Mouse (Mus musculus) liver, embryonic 14.5 days (tissue): ENCODE measurements at regions not wholly inside any gene's neighbourhood (a gene's known extent, or its start where the extent isn't known, plus 50 kb on each side); places are given as distances from the start of the nearest gene placed in this dataset.

Experiments used
- ATAC-seq: fragments of 200-750 bp; cut with Nextera tagmentation; 2 replicates; pipeline ENCODE4 v1.8.0; 2017; ENCODE audit warnings: moderate number of reproducible peaks, mild to moderate bottlenecking, moderate library complexity; ENCODE audit not compliant: insufficient read depth
- DNase-seq, 3 experiments: peaks; one replicate each; pipeline ENCODE4 v3.0.0-alpha.2; 2012 to 2013; ENCODE audit warnings: low read depth in 3 of 3, low spot score in 3 of 3
- H3K27ac ChIP-seq: fragments of 300-500 bp; sonication (generic); 2 replicates; pipeline ENCODE4 v1.5.1; 2014; ENCODE audit warnings: moderate library complexity, mild to moderate bottlenecking, control low read depth, inconsistent platforms
- H3K27me3 ChIP-seq: fragments of 300-500 bp; sonication (generic); 2 replicates; pipeline ENCODE4 v1.6.1; 2014; ENCODE audit warnings: mild to moderate bottlenecking, low read length, moderate library complexity; ENCODE audit not compliant: control insufficient read depth, insufficient read depth
- H3K36me3 ChIP-seq: fragments of 300-500 bp; sonication (generic); replicated peaks from 2 replicates; pipeline ENCODE4 v1.6.1; 2014; ENCODE audit warnings: low read depth; ENCODE audit not compliant: control insufficient read depth, insufficient read depth
- H3K4me1 ChIP-seq, 2 experiments: fragments of 200-500 bp in 1 of 2; fragments of 300-500 bp in 1 of 2; sonication (generic) in 1 of 2; replicated peaks; 2 replicates each; pipeline ENCODE4 v1.6.1; 2012 to 2014; ENCODE audit warnings: antibody characterized with exemption in 1 of 2, inconsistent platforms in 1 of 2, low read length in 1 of 2; ENCODE audit not compliant: control insufficient read depth in 2 of 2, insufficient read depth in 2 of 2
- H3K4me2 ChIP-seq: fragments of 300-500 bp; sonication (generic); 2 replicates; pipeline ENCODE4 v1.6.1; 2014; ENCODE audit warnings: low read depth, mild to moderate bottlenecking, control low read depth, moderate library complexity
- H3K4me3 ChIP-seq, 2 experiments: fragments of 200-500 bp in 1 of 2; fragments of 300-500 bp in 1 of 2; sonication (generic) in 1 of 2; 2 replicates each; pipeline ENCODE4 v1.5.1; 2012 to 2014; ENCODE audit warnings: low read depth in 2 of 2, low read length in 2 of 2, mild to moderate bottlenecking in 2 of 2, control low read depth in 1 of 2, inconsistent platforms in 1 of 2, moderate library complexity in 1 of 2; ENCODE audit not compliant: insufficient read depth in 1 of 2
- H3K9ac ChIP-seq: fragments of 300-500 bp; sonication (generic); replicated peaks from 2 replicates; pipeline ENCODE4 v1.6.1; 2014; ENCODE audit warnings: mild to moderate bottlenecking, control low read depth, moderate library complexity
- H3K9me3 ChIP-seq: fragments of 300-500 bp; sonication (generic); 2 replicates; pipeline ENCODE4 v1.6.1; 2016; ENCODE audit warnings: low read length, mixed read lengths; ENCODE audit not compliant: control insufficient read depth
- CTCF ChIP-seq: IDR thresholded peaks from 2 replicates; pipeline ENCODE4 v1.5.1; 2016; ENCODE audit warnings: antibody characterized with exemption, low read depth, control low read depth
- EP300 ChIP-seq: IDR thresholded peaks from 2 replicates; pipeline ENCODE4 v1.6.1; 2016; ENCODE audit warnings: antibody characterized with exemption, low read depth
- WGBS: fragments of 180-500 bp; shearing (Covaris S2); extraction: QIAGEN DNeasy Blood & Tissue Kit; methylation state at CpG from one replicate; pipeline ENCODE4 v1.1.7; 2014; ENCODE audit not compliant: insufficient replicate concordance; 5-methylcytosine and 5-hydroxymethylcytosine counted together

DNA sequence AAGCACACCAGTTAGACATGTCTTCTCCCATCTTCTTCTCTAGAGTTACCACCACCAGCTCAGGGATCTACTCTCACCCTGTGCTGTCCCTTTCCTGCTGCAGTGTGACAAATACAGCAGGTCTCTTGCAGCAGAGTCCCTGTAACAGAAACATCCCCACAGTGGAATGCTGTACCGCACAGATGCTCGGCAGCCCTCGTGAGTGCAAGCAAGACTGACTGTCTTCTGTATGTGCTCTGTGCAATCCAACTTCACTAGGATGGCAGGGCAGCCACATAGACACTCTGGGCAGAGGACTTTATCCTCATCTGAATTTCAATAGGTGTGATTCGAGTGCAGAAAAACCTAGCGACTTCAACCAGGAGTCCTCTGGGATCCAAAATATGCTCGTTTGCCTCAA lies 84.1 kb upstream of the Cxcl12 start:
- DNase-seq (no peak), ATAC-seq (no peak)
- Histone ChIP-seq H3K36me3 (no peaks in the 10 kb centered on the region), H3K27me3 (no peaks in the 10 kb centered on the region), H3K4me2 (no peak overlapping the region), H3K9ac (no peak overlapping the region), H3K27ac (no peak overlapping the region), H3K4me3 (no peak overlapping the region), H3K4me1 (no peaks in the 10 kb centered on the region), H3K9me3 (no peaks in the 10 kb centered on the region)
- no peak for TF ChIP-seq CTCF
- TF ChIP-seq EP300, result no peak
- WGBS, result 56% methylated on average over 6 of the region's 6 CpGs

DNA sequence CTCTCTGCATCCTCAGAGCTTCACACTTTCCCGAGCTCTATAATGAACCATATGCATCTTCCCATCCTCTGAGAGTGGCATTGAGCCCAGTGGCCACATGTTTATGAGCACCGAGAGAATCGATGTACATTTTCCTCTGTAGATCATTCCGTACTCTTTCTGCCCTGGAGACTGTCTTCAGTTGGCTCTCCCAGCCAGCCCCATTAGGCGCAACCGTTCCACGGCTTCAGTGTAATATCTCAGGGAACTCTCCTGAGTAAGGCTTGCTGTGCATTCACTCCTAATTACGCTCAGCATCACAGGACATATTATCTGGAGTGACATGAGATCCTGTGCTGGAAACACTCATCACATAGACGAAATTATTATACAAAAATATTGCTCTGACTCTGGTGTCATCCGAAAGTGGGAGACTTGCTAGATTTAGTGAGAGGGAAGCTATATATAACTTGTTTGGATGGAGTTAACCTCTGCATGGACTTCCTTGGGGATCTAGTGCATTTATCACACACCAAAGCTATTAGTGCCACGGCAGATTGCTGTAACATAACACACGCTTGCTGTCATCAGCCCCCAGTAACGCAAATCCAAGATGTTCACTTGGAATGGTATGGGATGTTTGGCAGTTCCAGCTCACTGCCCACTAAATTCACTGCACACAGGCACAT lies 83.4 kb upstream of the Cxcl12 start:
- no peaks in the 10 kb centered on the region for H3K9me3 ChIP-seq
- no peaks in the 10 kb centered on the region for H3K27me3 ChIP-seq
- no peak overlapping the region for H3K9ac ChIP-seq
- H3K4me2 ChIP-seq, result no peak overlapping the region
- no peak overlapping the region for H3K4me3 ChIP-seq
- 62% methylated on average over 13 of the region's 13 CpGs for WGBS
- no peak overlapping the region for H3K27ac ChIP-seq
- TF ChIP-seq CTCF (no peak), EP300 (no peak)
- no peaks in the 10 kb centered on the region for H3K4me1 ChIP-seq
- ATAC-seq (no peak), DNase-seq (no peak)
- H3K36me3 ChIP-seq, result no peaks in the 10 kb centered on the region

DNA sequence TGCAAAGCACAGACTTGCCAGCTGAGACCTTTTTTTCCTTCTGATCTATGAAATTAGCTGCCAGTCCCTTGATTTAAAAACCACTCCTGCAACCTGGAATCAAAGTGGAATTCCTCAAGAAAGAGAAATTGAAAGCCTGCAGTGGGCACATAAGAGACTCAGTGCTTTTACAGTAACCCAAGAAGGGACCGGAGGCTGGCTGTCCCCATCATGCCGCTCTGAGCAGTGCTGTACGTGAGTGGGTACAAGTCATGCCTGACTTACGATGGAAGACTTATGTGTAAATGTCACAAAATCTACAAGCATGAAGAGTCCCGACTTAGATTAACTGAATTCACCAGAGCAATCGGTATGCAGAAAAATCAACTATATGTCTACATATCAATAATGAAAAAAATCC lies 73.6 kb upstream of the Cxcl12 start:
- TF ChIP-seq EP300 (no peak), CTCF (no peak)
- WGBS, result 73% methylated on average over 6 of the region's 6 CpGs
- ATAC-seq (no peak), DNase-seq (no peak)
- H3K36me3 ChIP-seq, result no peaks in the 10 kb centered on the region
- H3K4me1 ChIP-seq, result no peaks in the 10 kb centered on the region
- no peak overlapping the region for H3K9ac ChIP-seq
- H3K27me3 ChIP-seq, result no peaks in the 10 kb centered on the region
- no peak overlapping the region for H3K27ac ChIP-seq
- H3K4me3 ChIP-seq, result no peak overlapping the region
- H3K9me3 ChIP-seq, result no peaks in the 10 kb centered on the region
- no peak overlapping the region for H3K4me2 ChIP-seq

DNA sequence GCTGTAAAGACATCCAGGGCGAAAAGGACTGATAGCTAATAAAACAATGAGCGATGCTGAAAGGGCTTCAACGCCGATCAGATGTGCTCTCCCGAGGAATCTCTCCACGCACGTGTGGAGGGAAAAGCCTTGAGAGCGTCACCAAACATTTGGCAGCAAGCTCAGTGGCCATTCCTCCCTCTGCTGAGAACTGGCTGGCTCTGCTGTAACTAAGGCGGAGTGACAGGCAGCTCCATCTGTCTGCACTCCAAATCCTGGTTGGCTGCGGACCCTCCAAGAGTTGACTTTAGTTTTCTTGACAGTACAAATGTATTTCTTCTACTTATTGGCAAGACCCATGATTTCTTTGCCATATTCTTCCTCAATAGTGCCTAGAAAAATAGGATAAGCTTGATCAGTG lies 68.5 kb upstream of the Cxcl12 start:
- H3K9me3 ChIP-seq, result no peaks in the 10 kb centered on the region
- H3K4me2 ChIP-seq, result no peak overlapping the region
- H3K27me3 ChIP-seq, result no peaks in the 10 kb centered on the region
- no peak overlapping the region for H3K27ac ChIP-seq
- no peak for TF ChIP-seq EP300
- no peak for TF ChIP-seq CTCF
- H3K4me1 ChIP-seq, result no peaks in the 10 kb centered on the region
- no peak overlapping the region for H3K9ac ChIP-seq
- no peak for ATAC-seq
- H3K36me3 ChIP-seq, result no peaks in the 10 kb centered on the region
- H3K4me3 ChIP-seq, result no peak overlapping the region
- DNase-seq, result no peak
- WGBS, result 67% methylated on average over 10 of the region's 10 CpGs

DNA sequence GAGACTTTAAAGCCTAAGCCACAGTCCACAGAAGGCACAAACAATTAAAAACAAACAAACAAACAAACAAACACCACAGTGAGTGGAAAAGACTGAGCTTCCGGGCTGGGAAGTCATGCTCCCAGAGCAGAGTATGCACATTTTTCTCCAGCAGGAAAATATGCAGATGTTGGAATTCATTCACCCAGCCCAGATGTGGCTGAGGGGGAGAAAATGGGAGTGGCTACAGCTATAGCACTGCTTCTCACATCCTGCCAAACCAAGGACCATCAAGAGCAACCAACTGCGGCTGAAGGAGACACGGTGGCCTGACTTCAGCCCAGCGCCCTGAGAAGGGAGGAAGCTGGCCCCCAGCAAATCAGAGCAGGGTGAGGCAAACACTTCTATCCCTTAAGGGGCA lies 65.6 kb upstream of the Cxcl12 start:
- no peaks in the 10 kb centered on the region for H3K27me3 ChIP-seq
- no peak overlapping the region for H3K9ac ChIP-seq
- H3K27ac ChIP-seq, result no peak overlapping the region
- WGBS, result 66% methylated on average over 4 of the region's 4 CpGs
- TF ChIP-seq EP300 (no peak), CTCF (no peak)
- H3K4me2 ChIP-seq, result no peak overlapping the region
- DNase-seq (no peak), ATAC-seq (no peak)
- no peaks in the 10 kb centered on the region for H3K9me3 ChIP-seq
- H3K4me1 ChIP-seq, result no peaks in the 10 kb centered on the region
- H3K36me3 ChIP-seq, result no peaks in the 10 kb centered on the region
- no peak overlapping the region for H3K4me3 ChIP-seq
